ENCODE assay signal across 1 mouse cellular context in the genomic region with DNA sequence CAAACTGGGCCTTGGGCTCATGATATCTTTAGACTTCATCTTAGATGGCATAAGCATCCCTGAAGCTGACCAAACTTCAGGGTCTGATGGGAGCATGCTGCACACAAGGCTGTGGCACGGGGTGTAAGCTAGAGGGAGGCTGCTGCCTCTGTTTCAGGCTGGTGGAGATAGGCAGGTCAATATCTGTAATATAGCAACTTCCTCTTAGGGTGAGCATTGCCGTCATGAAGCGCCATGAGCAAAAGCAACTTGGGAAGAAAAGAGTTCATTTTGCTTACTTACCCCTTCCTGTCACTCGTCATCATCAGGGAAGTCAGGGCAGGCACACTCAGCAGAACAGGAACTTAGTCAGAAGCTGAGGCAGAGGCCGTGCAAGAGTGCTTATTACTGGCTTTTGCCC.
A peak's percentile ranks its signal among the peaks of the same experiment; 100 is the strongest.
TF ChIP-seq lines count a peak whose summit lies in the region.

No protein-coding gene starts in this region.

TF ChIP-seq in MEL, 35 proteins besides CTCF, POLR2A, EP300 and RAD21:
- TF ChIP-seq POLR2AphosphoS2 (IDR thresholded peaks at IDR 0.05; ENCODE audit: low read length), result no peak
- TF ChIP-seq USF2 (IDR thresholded peaks at IDR 0.05; ENCODE audit: borderline replicate concordance in 1 of 2, insufficient read depth in 1 of 2, low read depth in 1 of 2, low read length in 2 of 2), result no peak
- no peak for TF ChIP-seq MAZ (IDR thresholded peaks at IDR 0.05; ENCODE audit: low read depth, low read length)
- peak; percentile 80 for TF ChIP-seq MYC (IDR thresholded peaks at IDR 0.05; ENCODE audit: low read depth, low read length)
- peak; percentile 7; the same call in 1 of the 2 replicates for TF ChIP-seq RCOR1 (IDR thresholded peaks at IDR 0.05; ENCODE audit: low read depth, low read length)
- TF ChIP-seq HCFC1 (IDR thresholded peaks at IDR 0.05; ENCODE audit: low read depth, low read length), result peak; percentile 46
- peak; percentile 46 for TF ChIP-seq TCF12 (IDR thresholded peaks at IDR 0.05; ENCODE audit: low read depth, low read length)
- TF ChIP-seq KAT2A (conservative IDR thresholded peaks at IDR 0.05; ENCODE audit: low read depth, low read length), result no peak
- no peak for TF ChIP-seq USF1 (IDR thresholded peaks at IDR 0.05; ENCODE audit: low read depth, low read length)
- TF ChIP-seq CHD1 (IDR thresholded peaks at IDR 0.05; ENCODE audit: low read depth, low read length), result no peak
- TF ChIP-seq ZKSCAN1 (IDR thresholded peaks at IDR 0.05; ENCODE audit: low read depth, low read length), result no peak
- no peak for TF ChIP-seq ZC3H11A (IDR thresholded peaks at IDR 0.05; ENCODE audit: low read depth, low read length)
- TF ChIP-seq GATA1 (IDR thresholded peaks at IDR 0.05; ENCODE audit: low read depth, low read length), result peak; percentile 29; the same call in 1 of the 2 replicates
- TF ChIP-seq ETS1 (IDR thresholded peaks at IDR 0.05; ENCODE audit: low read depth, low read length), result peak; percentile 71; the same call in 1 of the 2 replicates
- TF ChIP-seq MAX (IDR thresholded peaks at IDR 0.05; ENCODE audit: low read length), result peak; percentile 78; the same call in 1 of the 2 replicates
- no peak for TF ChIP-seq MEF2A (IDR thresholded peaks at IDR 0.05; ENCODE audit: extremely low read depth, insufficient replicate concordance, low read depth, low read length, poor library complexity, severe bottlenecking)
- no peak for TF ChIP-seq TAL1 (IDR thresholded peaks at IDR 0.05; ENCODE audit: low read length)
- peak; percentile 72; the same call in 1 of the 2 replicates for TF ChIP-seq MXI1 (IDR thresholded peaks at IDR 0.05; ENCODE audit: low read depth, low read length)
- no peak for TF ChIP-seq ZNF384 (IDR thresholded peaks at IDR 0.05; ENCODE audit: low read depth, low read length)
- TF ChIP-seq GABPA (IDR thresholded peaks at IDR 0.05; ENCODE audit: low read depth, low read length), result no peak
- no peak for TF ChIP-seq JUND (IDR thresholded peaks at IDR 0.05; ENCODE audit: low read depth, low read length)
- TF ChIP-seq TBP (IDR thresholded peaks at IDR 0.05; ENCODE audit: low read depth, low read length), result peak; percentile 66; the same call in 1 of the 2 replicates
- no peak for TF ChIP-seq UBTF (IDR thresholded peaks at IDR 0.05; ENCODE audit: borderline replicate concordance, insufficient read depth, low read depth, low read length)
- peak; percentile 47 for TF ChIP-seq NELFE (IDR thresholded peaks at IDR 0.05; ENCODE audit: low read depth, low read length)
- no peak for TF ChIP-seq ZMIZ1 (IDR thresholded peaks at IDR 0.05; ENCODE audit: low read depth, low read length)
- no peak for TF ChIP-seq CHD2 (IDR thresholded peaks at IDR 0.05; ENCODE audit: low read length)
- TF ChIP-seq POLR2AphosphoS5 (IDR thresholded peaks at IDR 0.05; ENCODE audit: borderline replicate concordance, low read depth, low read length), result no peak
- no peak for TF ChIP-seq NRF1 (IDR thresholded peaks at IDR 0.05; ENCODE audit: insufficient read depth, low read depth, low read length, poor library complexity, severe bottlenecking)
- peak; percentile 46; the same call in 1 of the 2 replicates for TF ChIP-seq ELF1 (IDR thresholded peaks at IDR 0.05; ENCODE audit: low read depth, low read length)
- TF ChIP-seq MAFK (IDR thresholded peaks at IDR 0.05; ENCODE audit: borderline replicate concordance, low read depth, low read length), result no peak
- no peak for TF ChIP-seq BHLHE40 (IDR thresholded peaks at IDR 0.05; ENCODE audit: borderline replicate concordance, low read depth, low read length)
- TF ChIP-seq MYB (IDR thresholded peaks at IDR 0.05; ENCODE audit: low read depth, low read length), result no peak
TF ChIP-seq in MEL: peak in this region for 11.
